Mouse (Mus musculus) large intestine, adult 2 months (tissue): ENCODE data around the gene Dnajc4. TPM values are rescaled to one million over a fixed set of nuclear protein-coding genes. Genes with fewer than 3 reads are reported as not detected.

Experiments used
- DNase-seq: peaks from one replicate; pipeline ENCODE4 v3.0.0-alpha.2; 2012; ENCODE audit warnings: low read depth, low spot score
- WGBS: fragments of 180-500 bp; shearing (Covaris S2); methylation state at CpG from one replicate; pipeline ENCODE4 v1.1.7; 2018; 5-methylcytosine and 5-hydroxymethylcytosine counted together
- polyA plus RNA-seq: library from polyadenylated mRNA; depleted of rRNA; stranded (reverse); fragments of >200 nt; gene quantifications from 2 replicates; pipeline ENCODE4 v1.2.3, GENCODE M21; 2012

The Dnajc4 gene
- polyA plus RNA-seq, 1 experiment = 44.6 TPM

DNA sequence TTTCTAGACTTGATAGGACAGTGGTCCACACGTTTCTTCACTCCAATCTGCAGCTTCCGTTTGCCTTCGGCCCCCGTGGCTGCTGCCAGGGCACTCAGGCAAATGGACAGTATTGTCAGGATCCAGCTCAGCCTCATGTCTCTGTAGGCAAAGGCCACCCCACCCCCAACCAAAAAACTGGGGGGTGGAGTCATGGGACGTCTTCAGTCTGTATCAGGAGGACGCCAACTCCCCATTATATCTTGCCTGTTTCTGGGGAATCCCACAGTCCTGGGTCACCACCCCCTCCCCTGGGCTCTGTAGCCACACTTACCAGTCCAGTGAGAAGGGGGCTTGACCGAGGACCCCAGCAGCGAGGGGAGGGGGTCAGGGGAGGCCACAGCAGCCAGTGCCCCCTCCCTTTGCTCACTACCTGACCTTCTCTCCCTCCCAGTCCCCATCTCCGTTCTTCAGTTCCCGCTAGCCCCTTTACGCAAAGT lies 13.3 kb downstream of the Dnajc4 start:
- 13% methylated on average over 11 of the region's 11 CpGs for WGBS
- no peak for DNase-seq

GRCm38 (mm10) chr19:6978639-6978974 lies 13.8 kb downstream of the Dnajc4 start:
- no peak for DNase-seq
- 37% methylated on average over 3 of the region's 3 CpGs for WGBS

- WGBS = 81% methylated on average over 13 of the region's 13 CpGs
- DNase-seq = no peak
Measured at GRCm38 (mm10) chr19:6977759-6978638, 14.4 kb downstream of the Dnajc4 start.

- DNase-seq = no peak
- 0% methylated on average over 16 of the region's 16 CpGs for WGBS
Measured at GRCm38 (mm10) chr19:6975537-6976521, 16.5 kb downstream of the Dnajc4 start, which contains the start of gene Plcb3. Plcb3 (minus strand) TSS chr19:6976470.

GRCm38 (mm10) chr19:6974211-6975205 lies 17.9 kb downstream of the Dnajc4 start, which contains the start of gene Ppp1r14b:
Ppp1r14b (plus strand) TSS chr19:6974968.
- WGBS = under 1% methylated on average over 74 of the region's 84 CpGs
- no peak for DNase-seq

- 34% methylated on average over 12 of the region's 12 CpGs for WGBS
- no peak for DNase-seq
Measured at GRCm38 (mm10) chr19:6973581-6974190, 18.7 kb downstream of the Dnajc4 start.

GRCm38 (mm10) chr19:6972247-6972917 lies 20.0 kb downstream of the Dnajc4 start:
- DNase-seq = no peak
- 76% methylated on average over 13 of the region's 13 CpGs for WGBS

DNA sequence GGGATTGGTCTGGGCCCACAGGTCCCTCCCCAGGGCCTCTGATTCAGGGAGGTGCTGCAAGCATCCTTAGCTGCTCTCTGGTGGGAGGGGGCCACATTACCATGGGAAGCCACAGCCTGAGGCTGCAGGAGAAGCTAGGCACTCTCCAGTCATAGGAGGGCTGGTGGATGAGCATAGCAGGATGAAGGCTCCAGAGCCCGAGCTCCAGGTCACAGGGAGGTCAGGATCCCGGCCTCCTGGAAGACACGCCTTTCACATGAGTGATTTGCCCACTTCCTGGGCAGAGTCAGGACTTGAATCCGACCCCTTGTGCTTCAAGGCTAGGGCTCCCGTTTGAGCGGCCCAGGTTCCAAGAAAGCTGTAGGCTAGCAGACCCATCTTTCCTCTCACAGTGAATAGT lies 20.7 kb downstream of the Dnajc4 start:
- WGBS = 44% methylated on average over 6 of the region's 6 CpGs
- DNase-seq = no peak

GRCm38 (mm10) chr19:6970460-6971085 lies 21.8 kb downstream of the Dnajc4 start:
- no peak for DNase-seq
- 20% methylated on average over 11 of the region's 11 CpGs for WGBS

GRCm38 (mm10) chr19:6969665-6970381 lies 22.5 kb downstream of the Dnajc4 start:
- WGBS = 2% methylated on average over 54 of the region's 55 CpGs
- no peak for DNase-seq

DNA sequence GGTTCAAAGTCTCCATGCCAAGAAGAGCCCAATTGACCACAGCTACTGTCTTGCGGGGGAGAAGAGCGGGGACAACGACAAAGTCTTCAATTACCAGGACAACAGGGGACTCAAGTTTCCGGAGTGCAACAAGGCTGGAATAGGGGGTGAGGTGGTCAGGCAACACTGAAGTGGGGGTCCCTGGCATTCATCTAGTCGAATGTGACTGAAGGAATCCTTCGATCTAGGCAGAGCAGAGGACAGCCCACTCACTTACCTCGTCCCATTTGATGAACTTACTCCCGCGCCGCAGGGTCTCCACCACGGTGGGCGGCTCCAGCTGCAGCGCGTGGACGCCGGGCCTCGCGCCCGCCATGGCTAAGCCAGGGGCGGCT lies 23.1 kb downstream of the Dnajc4 start:
- 2% methylated on average over 20 of the region's 20 CpGs for WGBS
- no peak for DNase-seq

- 4% methylated on average over 15 of the region's 15 CpGs for WGBS
- DNase-seq = no peak
Measured at GRCm38 (mm10) chr19:6968491-6969271, 23.7 kb downstream of the Dnajc4 start.

- DNase-seq = no peak
- WGBS = 87% methylated on average over 10 of the region's 10 CpGs
Measured at GRCm38 (mm10) chr19:6956461-6956860, 35.9 kb downstream of the Dnajc4 start.

DNA sequence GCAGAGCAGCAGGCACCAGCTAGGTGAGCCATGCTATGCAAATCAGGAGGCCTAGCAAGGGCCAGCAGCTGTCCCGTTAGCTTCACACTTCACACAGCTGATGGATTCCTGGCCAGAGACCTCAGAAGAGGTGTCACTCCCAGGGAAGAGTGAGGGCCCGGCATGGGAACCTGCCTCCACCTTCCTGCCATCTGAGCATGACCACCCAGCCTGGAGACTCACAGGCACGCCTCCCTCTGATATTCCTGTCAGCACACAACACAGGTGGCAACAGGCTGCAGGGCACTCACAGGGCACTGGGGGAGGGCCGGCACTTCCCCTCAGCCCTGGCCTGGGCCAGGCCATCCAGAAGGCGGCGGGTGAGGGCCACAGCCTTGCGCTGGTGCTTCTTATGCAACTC lies 36.9 kb downstream of the Dnajc4 start:
- DNase-seq = no peak
- WGBS = 81% methylated on average over 7 of the region's 7 CpGs

DNA sequence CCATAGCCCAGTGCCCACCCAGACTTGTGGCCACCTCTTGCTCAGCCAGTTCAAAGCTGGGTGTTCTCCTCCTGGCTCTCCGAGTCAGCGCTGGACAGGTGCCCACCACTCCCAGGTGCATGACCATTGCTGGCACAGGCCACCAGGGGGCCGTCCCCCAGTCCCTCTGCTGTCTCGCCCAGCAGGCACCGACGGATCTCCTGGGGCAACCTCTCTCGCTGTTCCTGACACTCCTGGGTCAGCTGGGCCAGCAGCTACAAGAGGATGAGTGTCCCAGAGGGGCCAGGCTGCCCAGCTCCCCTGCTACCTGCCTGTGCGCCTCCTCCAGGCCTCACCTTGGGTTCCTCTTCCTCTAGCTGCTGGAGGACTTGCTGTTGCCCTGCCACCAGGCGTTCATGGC lies 38.3 kb downstream of the Dnajc4 start:
- 18% methylated on average over 9 of the region's 9 CpGs for WGBS
- DNase-seq = no peak

GRCm38 (mm10) chr19:6952712-6953037 lies 39.7 kb downstream of the Dnajc4 start:
- WGBS = 13% methylated on average over 3 of the region's 3 CpGs

More at GRCm38 (mm10) chr19:6952712-6953037, 39.7 kb downstream of the Dnajc4 start:
- no peak for DNase-seq
